Mouse (Mus musculus) neural tube, embryonic 15.5 days (tissue): ENCODE data around the gene Polr2h. TPM values are rescaled to one million over a fixed set of nuclear protein-coding genes. Genes with fewer than 3 reads are reported as not detected.

Source experiments
- ATAC-seq: fragments of 200-750 bp; cut with Nextera tagmentation; 2 replicates; pipeline ENCODE4 v1.8.0; 2017; ENCODE audit warnings: mild to moderate bottlenecking, moderate TSS enrichment, moderate library complexity; ENCODE audit not compliant: low FRiP score
- H3K27ac ChIP-seq: fragments of 300-500 bp; sonication (generic); replicated peaks from 2 replicates; pipeline ENCODE4 v1.5.1; 2015; ENCODE audit warnings: mild to moderate bottlenecking, inconsistent platforms
- H3K27me3 ChIP-seq: fragments of 300-500 bp; sonication (generic); replicated peaks from 2 replicates; pipeline ENCODE4 v1.6.1; 2015; ENCODE audit warnings: inconsistent platforms
- H3K36me3 ChIP-seq: fragments of 300-500 bp; sonication (generic); 2 replicates; pipeline ENCODE4 v1.6.1; 2015; ENCODE audit warnings: inconsistent platforms
- H3K4me1 ChIP-seq: fragments of 300-500 bp; sonication (generic); 2 replicates; pipeline ENCODE4 v1.6.1; 2015; ENCODE audit warnings: inconsistent platforms
- H3K4me2 ChIP-seq: fragments of 300-500 bp; sonication (generic); 2 replicates; pipeline ENCODE4 v1.6.1; 2015; ENCODE audit warnings: inconsistent platforms, mild to moderate bottlenecking, moderate library complexity
- H3K4me3 ChIP-seq: fragments of 300-500 bp; sonication (generic); replicated peaks from 2 replicates; pipeline ENCODE4 v1.5.1; 2015; ENCODE audit warnings: mild to moderate bottlenecking, inconsistent platforms
- H3K9ac ChIP-seq: fragments of 300-500 bp; sonication (generic); replicated peaks from 2 replicates; pipeline ENCODE4 v1.6.1; 2015; ENCODE audit warnings: mild to moderate bottlenecking, inconsistent platforms
- H3K9me3 ChIP-seq: fragments of 300-500 bp; sonication (generic); replicated peaks from 2 replicates; pipeline ENCODE4 v1.6.1; 2016; ENCODE audit warnings: inconsistent platforms
- WGBS: fragments of 180-500 bp; shearing (Covaris S2); methylation state at CpG from one replicate; pipeline ENCODE4 v1.1.7; 2015; ENCODE audit warnings: mixed read lengths; 5-methylcytosine and 5-hydroxymethylcytosine counted together
- polyA plus RNA-seq: library from polyadenylated mRNA; unstranded; fragments of >200 nt; fragmentation: Nextera tagmentation; extraction: Ambion mirVana; gene quantifications from 2 replicates; pipeline ENCODE4 v1.2.1, GENCODE M21; 2015

The Polr2h gene
- polyA plus RNA-seq, 1 experiment from 2014 or later: 90.9 TPM

- peaks cover 23% of the 10 kb centered on the region for H3K4me1 ChIP-seq
- no peak overlapping the region for H3K27ac ChIP-seq
- ATAC-seq: no peak
- no peak overlapping the region for H3K9ac ChIP-seq
- WGBS: 96% methylated on average over 10 of the region's 10 CpGs
- H3K4me3 ChIP-seq: no peak overlapping the region
- no peaks in the 10 kb centered on the region for H3K9me3 ChIP-seq
- H3K4me2 ChIP-seq: no peak overlapping the region
- H3K36me3 ChIP-seq: peaks cover 59% of the 10 kb centered on the region
- no peaks in the 10 kb centered on the region for H3K27me3 ChIP-seq
Observed at GRCm38 (mm10) chr16:20703071-20703470, 14.4 kb upstream of the Polr2h start.

GRCm38 (mm10) chr16:20703699-20704400 is 13.6 kb upstream of the Polr2h start:
- H3K4me1 ChIP-seq: peaks cover 23% of the 10 kb centered on the region
- no peak overlapping the region for H3K4me3 ChIP-seq
- H3K27me3 ChIP-seq: no peaks in the 10 kb centered on the region
- peaks cover 59% of the 10 kb centered on the region for H3K36me3 ChIP-seq
- 0 out of 2 replicates have a peak overlapping the region, but pooled peaks have one; percentile 6 for H3K27ac ChIP-seq
- ATAC-seq: no peak
- H3K9ac ChIP-seq: no peak overlapping the region
- no peaks in the 10 kb centered on the region for H3K9me3 ChIP-seq
- no peak overlapping the region for H3K4me2 ChIP-seq
- whole genome bisulfite sequencing: 95% methylated on average over 6 of the region's 6 CpGs

GRCm38 (mm10) chr16:20705786-20706185 is 11.7 kb upstream of the Polr2h start:
- Histone ChIP-seq H3K4me1 (peaks cover 18% of the 10 kb centered on the region), H3K4me2 (no peak overlapping the region), H3K4me3 (no peak overlapping the region), H3K27ac (no peak overlapping the region), H3K27me3 (no peaks in the 10 kb centered on the region), H3K9ac (no peak overlapping the region), H3K9me3 (no peaks in the 10 kb centered on the region), H3K36me3 (peaks cover 51% of the 10 kb centered on the region)
- 77% methylated on average over 3 of the region's 3 CpGs for WGBS
- no peak for ATAC-seq

GRCm38 (mm10) chr16:20706407-20707055 is 10.9 kb upstream of the Polr2h start:
- H3K27ac ChIP-seq: no peak overlapping the region
- no peak overlapping the region for H3K4me2 ChIP-seq
- no peak overlapping the region for H3K9ac ChIP-seq
- H3K36me3 ChIP-seq: peaks cover 56% of the 10 kb centered on the region
- H3K9me3 ChIP-seq: no peaks in the 10 kb centered on the region
- H3K27me3 ChIP-seq: no peaks in the 10 kb centered on the region
- H3K4me1 ChIP-seq: peaks cover 15% of the 10 kb centered on the region
- no peak for ATAC-seq
- H3K4me3 ChIP-seq: no peak overlapping the region
- 93% methylated on average over 2 of the region's 2 CpGs for WGBS

GRCm38 (mm10) chr16:20708220-20708938 is 9.1 kb upstream of the Polr2h start:
- WGBS: 94% methylated on average over 21 of the region's 21 CpGs
- no peaks in the 10 kb centered on the region for H3K9me3 ChIP-seq
- peaks cover 7% of the 10 kb centered on the region for H3K4me1 ChIP-seq
- no peak overlapping the region for H3K4me2 ChIP-seq
- peaks cover 62% of the 10 kb centered on the region for H3K36me3 ChIP-seq
- no peaks in the 10 kb centered on the region for H3K27me3 ChIP-seq
- H3K9ac ChIP-seq: no peak overlapping the region
- no peak overlapping the region for H3K27ac ChIP-seq
- 0 out of 2 replicates have a peak, but pooled peaks have one; percentile 3 for ATAC-seq
- H3K4me3 ChIP-seq: no peak overlapping the region

GRCm38 (mm10) chr16:20708939-20709734 is 8.3 kb upstream of the Polr2h start:
- H3K9ac ChIP-seq: no peak overlapping the region
- ATAC-seq: peak; percentile 51
- WGBS: 72% methylated on average over 19 of the region's 19 CpGs
- H3K36me3 ChIP-seq: peaks cover 60% of the 10 kb centered on the region
- H3K27ac ChIP-seq: no peak overlapping the region
- no peak overlapping the region for H3K4me2 ChIP-seq
- H3K27me3 ChIP-seq: no peaks in the 10 kb centered on the region
- no peak overlapping the region for H3K4me3 ChIP-seq
- peaks cover 14% of the 10 kb centered on the region for H3K4me1 ChIP-seq
- no peaks in the 10 kb centered on the region for H3K9me3 ChIP-seq

- no peak overlapping the region for H3K4me2 ChIP-seq
- ATAC-seq: no peak
- H3K9me3 ChIP-seq: no peaks in the 10 kb centered on the region
- WGBS: 95% methylated on average over 11 of the region's 11 CpGs
- H3K36me3 ChIP-seq: peaks cover 56% of the 10 kb centered on the region
- peaks cover 27% of the 10 kb centered on the region for H3K4me1 ChIP-seq
- H3K9ac ChIP-seq: no peak overlapping the region
- H3K27ac ChIP-seq: no peak overlapping the region
- no peaks in the 10 kb centered on the region for H3K27me3 ChIP-seq
- H3K4me3 ChIP-seq: no peak overlapping the region
Observed at GRCm38 (mm10) chr16:20710370-20710769, 7.1 kb upstream of the Polr2h start.

GRCm38 (mm10) chr16:20710810-20711209 is 6.7 kb upstream of the Polr2h start:
- H3K27ac ChIP-seq: no peak overlapping the region
- no peaks in the 10 kb centered on the region for H3K9me3 ChIP-seq
- H3K4me3 ChIP-seq: no peak overlapping the region
- no peak overlapping the region for H3K9ac ChIP-seq
- WGBS: 84% methylated on average over 4 of the region's 4 CpGs
- no peak overlapping the region for H3K4me2 ChIP-seq
- H3K27me3 ChIP-seq: no peaks in the 10 kb centered on the region
- no peak for ATAC-seq
- H3K4me1 ChIP-seq: peaks cover 30% of the 10 kb centered on the region
- peaks cover 52% of the 10 kb centered on the region for H3K36me3 ChIP-seq

- H3K36me3 ChIP-seq: peaks cover 40% of the 10 kb centered on the region
- 80% methylated on average over 9 of the region's 9 CpGs for WGBS
Observed at GRCm38 (mm10) chr16:20712190-20712589, 5.3 kb upstream of the Polr2h start.

GRCm38 (mm10) chr16:20712889-20713288 is 4.6 kb upstream of the Polr2h start:
- Histone ChIP-seq H3K27ac (no peak overlapping the region), H3K4me2 (no peak overlapping the region), H3K4me1 (peaks cover 41% of the 10 kb centered on the region), H3K9me3 (no peaks in the 10 kb centered on the region), H3K27me3 (no peaks in the 10 kb centered on the region), H3K4me3 (no peak overlapping the region), H3K9ac (no peak overlapping the region), H3K36me3 (peaks cover 33% of the 10 kb centered on the region)
- ATAC-seq: no peak
- 90% methylated on average over 7 of the region's 7 CpGs for WGBS

More at GRCm38 (mm10) chr16:20712190-20712589, 5.3 kb upstream of the Polr2h start:
- Histone ChIP-seq H3K9ac (no peak overlapping the region), H3K4me3 (no peak overlapping the region), H3K27ac (no peak overlapping the region), H3K9me3 (no peaks in the 10 kb centered on the region), H3K27me3 (no peaks in the 10 kb centered on the region), H3K4me2 (no peak overlapping the region), H3K4me1 (peaks cover 39% of the 10 kb centered on the region)
- ATAC-seq: no peak
